Mouse (Mus musculus): ENCODE data around the gene Abhd4.
A peak's percentile ranks its signal among the peaks of the same experiment; 100 is the strongest.

Abhd4 gene

DNA sequence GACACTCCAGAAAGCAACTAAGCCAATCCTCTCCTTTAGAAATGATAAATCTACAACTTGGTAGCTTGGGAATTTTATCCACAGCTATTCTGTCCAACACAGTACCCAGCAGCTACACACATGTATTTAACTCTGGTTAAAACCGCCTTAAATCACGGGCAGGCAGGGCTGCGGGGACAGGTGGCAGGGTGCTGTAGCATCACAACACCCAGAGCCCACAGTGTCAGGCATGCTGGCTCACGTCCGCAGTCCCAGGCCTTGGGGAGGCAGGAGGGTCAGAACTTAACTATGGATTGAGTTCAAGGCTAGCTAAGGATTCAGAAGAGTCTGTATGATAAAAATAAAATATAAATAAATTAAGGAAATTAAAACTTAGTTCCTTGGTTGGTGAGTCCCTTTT, 17.1 kb upstream of the Abhd4 start:
- DNase-seq (ENCODE audit: low spot score in 2 of 2) = no peak

DNA sequence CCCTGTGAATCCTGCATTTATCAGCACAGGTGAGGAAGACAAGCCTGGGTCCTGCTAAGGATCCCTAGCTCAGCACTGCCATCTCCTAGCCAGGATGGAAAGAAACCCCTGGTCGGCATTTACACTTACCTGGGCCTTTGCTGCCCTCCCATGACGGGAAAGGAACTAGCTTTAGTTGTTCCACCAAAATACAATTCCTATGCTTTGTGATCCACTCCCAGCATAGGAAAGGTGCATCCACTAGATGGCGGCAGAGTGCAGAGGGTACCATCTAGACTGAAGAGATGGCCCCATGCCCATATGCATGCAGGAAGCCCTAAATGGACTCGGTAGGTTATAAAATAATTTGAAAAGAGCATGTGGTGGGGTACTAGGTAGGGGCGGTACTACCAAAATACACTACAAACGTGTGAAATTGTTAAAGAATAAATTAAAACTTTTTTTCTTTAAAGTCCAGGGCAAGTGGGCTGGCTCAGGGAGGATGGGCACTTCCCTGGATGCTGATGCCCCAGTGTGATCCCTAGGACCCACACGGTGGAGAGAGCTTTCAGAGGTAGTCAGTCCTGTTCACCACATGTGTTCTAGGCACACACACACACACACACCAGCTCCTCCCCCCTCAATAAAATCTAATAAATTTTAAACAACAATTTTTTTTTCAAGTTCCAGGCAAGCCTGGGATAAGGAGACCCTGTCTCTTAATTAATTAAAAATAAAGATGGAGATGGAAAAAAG, 14.8 kb upstream of the Abhd4 start:
- peak; percentile 83 to 93 for DNase-seq (ENCODE audit: low spot score in 2 of 2)

DNA sequence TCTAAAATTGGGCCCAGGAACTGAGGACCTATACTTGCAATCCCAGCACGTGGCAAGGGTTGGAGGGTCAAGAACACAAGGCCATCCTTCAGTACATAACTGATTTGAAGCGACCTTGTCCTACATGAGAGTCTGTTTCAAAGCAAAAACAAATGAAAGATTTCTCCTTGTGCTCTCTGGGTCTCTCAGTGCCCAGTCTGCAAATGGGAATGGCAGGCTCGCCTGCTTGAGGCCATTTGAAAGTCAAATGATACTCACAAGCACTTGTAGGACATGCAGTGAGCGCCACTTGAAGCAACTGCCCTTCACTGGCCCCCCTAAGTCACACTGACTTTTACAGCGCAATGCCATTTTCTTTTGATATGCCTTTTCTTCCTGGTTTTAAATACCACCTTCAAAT, 13.4 kb upstream of the Abhd4 start:
- no peak for DNase-seq (ENCODE audit: low spot score in 2 of 2)

DNA sequence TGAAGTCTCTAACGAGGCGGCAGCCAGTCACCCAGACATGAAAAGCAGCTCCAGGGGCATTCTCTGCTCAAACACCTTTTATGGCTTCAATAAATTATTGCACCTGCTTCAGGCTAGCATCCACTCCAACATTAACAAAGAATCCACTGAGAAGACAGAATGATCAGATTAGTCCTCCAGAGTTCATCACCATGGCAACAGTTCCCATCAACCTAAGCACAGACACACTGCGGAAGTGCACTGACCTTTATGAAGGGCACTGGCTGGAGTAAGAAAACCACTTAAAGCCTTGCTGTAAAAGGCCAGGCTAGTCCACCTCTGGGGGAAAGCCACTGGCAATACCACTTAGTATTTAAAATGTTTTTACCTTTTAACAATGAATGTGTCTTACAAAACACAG, 9.8 kb upstream of the Abhd4 start:
- DNase-seq (ENCODE audit: low spot score in 2 of 2) = no peak

DNA sequence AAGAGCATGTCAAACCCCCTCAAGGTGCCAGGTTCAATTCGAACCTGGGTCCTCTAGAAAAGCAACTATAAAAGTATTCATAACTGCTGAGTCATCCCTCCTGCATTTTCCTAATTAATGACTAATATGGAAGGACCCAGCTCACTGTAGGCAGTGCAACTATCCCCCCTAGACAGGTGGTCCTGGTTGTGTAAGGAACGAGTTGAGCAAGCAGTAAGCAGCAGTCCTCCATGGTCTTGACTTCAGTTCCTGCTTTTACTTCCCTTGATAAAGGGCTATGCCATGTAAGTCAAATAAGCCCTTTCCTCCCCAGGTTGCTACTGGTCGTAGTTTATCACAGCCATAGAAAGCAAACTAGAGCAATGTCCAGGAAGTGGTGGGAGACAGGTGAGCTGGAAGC, 7.8 kb upstream of the Abhd4 start:
- DNase-seq (ENCODE audit: low spot score in 2 of 2) = no peak

DNA sequence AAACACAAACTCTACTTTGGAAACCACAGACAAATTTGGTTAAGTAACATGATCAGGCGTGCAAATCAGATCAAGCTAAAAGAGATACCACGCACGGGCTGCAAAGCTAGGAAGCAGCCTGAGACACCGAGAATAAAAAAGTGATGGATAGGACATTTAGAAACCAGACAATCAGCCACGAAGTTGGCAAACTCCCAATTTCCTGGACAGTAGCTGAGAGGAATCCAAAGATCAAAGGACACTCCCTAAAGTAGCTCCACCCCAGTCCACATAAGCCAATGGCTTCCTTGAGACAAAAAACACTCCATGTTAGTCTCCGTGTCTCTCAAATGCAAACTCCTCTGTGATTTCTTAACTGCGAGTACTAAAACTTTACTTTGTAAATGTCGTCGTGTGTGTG, 4.7 kb upstream of the Abhd4 start:
- DNase-seq (ENCODE audit: low spot score in 2 of 2) = no peak

DNA sequence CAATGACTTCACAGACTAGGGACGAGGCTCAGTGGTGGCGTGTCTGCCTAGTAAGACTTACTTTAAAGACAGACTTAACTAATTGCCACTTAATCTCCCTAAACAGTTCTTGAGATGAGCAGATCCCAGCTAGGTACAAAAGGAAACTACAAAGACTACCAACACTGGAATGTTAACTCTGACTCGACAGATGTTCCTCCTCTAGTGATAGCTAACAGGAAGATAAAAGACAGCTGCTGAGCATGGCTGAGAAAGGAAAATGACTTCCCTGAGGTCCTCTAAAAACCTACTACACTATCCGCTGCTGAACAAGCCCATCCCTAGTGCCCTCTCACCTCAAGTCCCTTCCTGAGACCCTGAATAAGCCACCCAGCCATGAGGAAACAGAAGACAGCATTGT, 3.9 kb upstream of the Abhd4 start:
- no peak for DNase-seq (ENCODE audit: low spot score in 2 of 2)

DNA sequence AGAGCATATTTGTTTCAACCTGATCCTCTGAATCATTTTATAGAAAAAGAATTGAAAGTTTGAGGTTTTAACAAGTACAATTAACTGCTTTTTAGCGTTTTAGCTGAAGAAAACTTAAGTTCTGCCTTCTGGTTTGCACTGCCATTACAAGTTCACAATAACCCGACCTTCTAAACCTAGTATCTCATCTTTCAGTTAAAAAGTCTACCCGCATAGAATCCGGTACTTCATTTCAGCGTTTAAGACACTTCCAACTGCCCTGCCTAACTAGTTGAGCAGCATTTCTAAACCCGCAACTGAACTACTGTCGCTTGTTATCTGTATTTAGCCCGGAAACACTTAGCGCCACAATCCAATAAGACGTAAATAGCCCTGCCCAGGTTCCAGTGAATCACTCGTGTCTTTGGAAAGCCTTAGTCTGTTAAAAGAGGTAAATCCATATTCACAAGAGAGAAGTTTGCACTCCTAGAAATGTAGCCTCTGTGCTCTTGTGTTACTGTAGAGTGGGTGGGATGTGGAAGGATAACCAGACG, 748 bp downstream of the Abhd4 start:
- no peak for DNase-seq (ENCODE audit: low spot score in 2 of 2)

DNA sequence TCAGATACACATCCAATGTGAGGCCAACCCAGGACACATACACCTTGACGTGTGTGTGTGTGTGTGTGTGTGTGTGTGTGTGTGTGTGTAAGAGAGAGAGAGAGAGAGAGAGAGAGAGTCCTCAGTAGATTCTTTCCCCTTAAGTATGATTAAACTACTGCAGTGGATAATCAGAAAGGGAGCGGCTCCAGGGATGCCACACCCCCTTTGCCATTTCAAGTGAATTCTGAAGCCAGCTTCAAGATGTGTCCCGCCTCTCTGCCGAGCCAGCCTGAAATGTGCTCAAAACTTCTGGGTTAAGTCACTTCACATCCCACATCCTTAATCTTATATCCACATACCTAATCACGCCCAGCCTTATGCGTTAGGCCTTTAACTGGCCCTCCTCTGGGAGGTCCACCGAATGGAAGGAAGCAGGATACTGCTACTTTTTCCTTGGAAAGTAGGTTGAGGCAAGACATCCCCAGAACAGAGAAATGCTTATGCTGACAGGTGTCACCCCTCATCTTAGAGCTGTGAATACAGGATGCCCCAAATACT, 4.2 kb downstream of the Abhd4 start:
- no peak for DNase-seq (ENCODE audit: low spot score in 2 of 2)

DNA sequence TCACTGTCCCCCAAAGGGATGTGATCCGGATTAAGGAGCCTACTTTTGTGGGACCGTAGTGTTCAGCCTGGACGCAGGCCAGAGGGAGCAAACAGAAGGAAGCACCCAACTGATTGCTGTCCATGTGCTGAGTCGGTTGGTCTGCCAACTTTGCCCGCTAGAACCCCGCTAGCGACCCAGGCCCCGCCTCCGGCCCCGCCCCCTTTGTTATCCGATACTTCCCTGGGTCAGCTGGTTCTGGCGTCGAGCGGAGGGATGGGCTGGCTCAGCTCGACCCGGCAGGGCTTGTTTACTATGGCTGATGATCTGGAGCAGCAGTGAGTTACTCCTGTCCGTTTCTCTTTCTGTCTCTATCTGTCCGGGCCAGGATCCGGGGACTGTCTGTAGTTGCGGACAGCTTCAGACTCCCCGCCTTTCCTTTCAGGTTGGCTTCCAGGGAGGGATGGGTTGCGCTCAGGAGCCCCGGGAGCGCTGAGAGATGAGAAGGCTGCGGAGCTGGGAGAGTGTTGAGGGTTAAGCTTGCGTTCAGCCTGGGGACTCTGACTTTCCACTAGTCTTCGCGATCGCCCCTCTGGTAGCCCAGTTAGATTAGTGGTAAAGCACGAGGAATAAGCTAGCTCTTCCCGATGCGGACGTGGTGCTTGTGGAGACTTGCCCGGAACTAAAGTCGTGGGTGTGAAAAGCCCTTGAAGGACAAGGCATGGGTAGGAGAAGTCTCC, 5.2 kb downstream of the Abhd4 start:
- peak; percentile 93 to 96 for DNase-seq (ENCODE audit: low spot score in 2 of 2)

DNA sequence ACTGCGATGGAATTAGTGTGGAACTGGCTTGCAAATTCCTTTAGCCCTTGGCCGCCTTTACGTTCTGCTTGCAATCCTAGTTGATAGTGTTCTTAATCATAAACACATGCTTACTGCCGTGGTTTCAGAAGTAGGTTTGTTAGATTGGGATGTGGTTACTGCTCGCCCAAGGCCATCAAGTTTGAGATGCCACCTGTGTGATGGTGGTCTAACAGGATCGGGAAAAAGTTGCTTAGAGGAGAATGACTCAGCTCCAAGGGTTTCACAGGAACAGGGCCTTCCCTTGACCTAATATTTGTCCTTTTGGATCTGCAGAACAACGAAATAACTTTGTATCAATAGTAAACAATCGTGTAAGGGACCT, 5.7 kb downstream of the Abhd4 start:
- DNase-seq (ENCODE audit: low spot score in 2 of 2) = no peak

DNA sequence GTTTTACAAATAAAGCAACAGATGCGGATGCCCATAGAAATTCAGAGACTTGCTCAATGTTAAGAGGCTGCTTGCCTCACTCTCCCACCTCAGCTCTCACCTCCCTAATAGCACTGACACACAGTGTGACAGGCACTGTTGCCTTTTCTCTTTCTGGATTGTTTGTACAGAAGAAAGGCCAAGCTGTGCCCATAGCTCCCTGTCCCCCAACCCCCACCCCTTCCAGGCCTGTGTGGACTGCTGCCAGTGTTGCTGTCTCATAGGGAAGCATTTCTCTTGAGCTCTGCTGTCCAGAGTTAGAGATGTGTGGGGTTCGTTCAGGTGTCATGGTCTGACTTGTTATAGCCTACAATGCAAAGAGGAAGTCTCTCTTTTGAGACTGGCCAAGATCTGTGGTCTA, 6.2 kb downstream of the Abhd4 start:
- DNase-seq (ENCODE audit: low spot score in 2 of 2) = peak in 1 of 2 experiments; percentile 20

DNA sequence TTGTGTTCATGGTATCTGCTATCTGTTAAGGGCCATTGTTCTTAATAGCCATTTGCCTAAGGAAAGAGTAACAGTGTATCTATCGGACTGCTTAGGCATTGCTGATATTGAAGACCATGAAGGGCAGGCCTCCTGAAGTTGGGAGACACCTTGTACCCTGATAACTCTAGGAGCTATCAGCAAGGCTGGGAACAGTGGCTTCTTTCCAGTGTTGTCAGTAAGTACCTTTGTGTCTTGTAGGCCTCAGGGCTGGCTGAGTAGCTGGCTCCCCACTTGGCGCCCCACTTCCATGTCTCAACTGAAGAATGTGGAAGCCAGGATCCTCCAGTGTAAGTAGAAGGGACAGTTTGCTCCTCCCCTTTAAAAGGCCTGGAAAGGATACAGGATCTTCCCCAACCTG, 7.4 kb downstream of the Abhd4 start:
- no peak for DNase-seq (ENCODE audit: low spot score in 2 of 2)

DNA sequence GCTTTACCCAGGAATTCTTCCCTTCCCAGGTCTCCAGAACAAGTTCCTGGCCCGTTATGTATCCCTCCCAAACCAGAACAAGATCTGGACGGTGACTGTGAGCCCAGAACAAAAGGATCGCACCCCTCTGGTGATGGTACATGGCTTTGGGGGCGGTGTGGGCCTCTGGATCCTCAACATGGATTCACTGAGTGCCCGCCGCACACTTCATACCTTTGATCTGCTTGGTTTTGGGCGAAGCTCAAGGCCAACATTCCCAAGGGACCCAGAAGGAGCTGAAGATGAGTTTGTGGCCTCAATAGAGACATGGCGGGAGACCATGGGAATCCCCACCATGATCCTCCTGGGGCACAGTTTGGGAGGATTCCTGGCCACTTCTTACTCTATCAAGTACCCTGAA, 8.6 kb downstream of the Abhd4 start:
- DNase-seq (ENCODE audit: low spot score in 2 of 2) = no peak

DNA sequence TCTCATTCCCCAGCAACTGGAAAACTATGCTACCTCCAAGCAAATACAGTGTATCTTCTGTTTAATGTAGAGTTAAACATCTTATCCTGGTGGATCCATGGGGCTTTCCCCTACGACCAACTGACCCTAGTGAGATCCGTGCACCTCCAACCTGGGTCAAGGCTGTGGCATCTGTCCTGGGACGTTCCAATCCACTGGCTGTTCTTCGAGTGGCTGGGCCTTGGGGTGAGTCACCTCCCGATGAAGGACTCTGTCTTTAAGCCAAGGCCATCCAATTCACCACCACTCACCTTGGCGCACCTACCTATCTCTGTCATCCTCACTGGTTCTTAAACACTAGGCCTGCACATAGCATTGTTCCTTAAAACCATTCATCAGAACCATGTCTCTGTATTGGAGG, 9.1 kb downstream of the Abhd4 start:
- DNase-seq (ENCODE audit: low spot score in 2 of 2) = no peak

DNA sequence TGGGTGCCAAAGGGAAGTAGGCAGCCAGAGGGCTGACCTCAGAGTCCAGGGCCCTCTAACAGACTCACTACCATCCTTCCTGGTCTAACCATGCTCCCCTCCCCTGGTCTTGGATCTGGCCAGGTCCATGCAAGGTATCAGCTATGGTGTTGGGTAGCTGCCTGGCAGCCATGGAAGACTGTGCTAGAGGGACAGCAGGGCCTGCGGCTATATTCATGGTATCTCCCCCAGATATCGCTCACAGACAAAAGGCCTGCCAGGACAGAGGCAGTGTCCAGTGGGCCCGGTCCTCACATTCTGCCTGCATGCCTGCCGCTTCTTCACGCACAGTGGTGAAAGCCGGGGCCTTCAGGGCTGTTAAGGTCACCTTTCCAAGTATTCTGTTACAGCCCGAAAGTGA, 10.2 kb downstream of the Abhd4 start:
- no peak for DNase-seq (ENCODE audit: low spot score in 2 of 2)

DNA sequence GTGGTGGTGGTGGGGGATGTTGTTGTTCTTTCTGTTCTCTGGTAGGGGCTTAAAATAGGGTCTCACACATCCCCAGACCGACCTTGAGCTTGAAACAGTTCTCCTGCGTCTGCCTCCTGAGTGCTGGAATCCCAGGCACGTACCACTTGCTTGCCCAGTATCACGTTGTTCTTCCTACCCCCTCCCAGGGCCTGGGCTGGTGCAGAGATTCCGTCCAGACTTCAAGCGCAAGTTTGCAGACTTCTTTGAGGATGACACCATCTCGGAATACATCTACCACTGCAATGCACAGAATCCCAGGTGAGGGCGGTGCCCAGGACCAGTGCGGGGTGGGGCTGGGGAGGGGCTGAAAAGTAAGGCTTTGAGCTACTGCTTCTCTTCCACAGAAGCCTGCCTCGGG, 11.1 kb downstream of the Abhd4 start:
- DNase-seq (ENCODE audit: low spot score in 2 of 2) = no peak

DNA sequence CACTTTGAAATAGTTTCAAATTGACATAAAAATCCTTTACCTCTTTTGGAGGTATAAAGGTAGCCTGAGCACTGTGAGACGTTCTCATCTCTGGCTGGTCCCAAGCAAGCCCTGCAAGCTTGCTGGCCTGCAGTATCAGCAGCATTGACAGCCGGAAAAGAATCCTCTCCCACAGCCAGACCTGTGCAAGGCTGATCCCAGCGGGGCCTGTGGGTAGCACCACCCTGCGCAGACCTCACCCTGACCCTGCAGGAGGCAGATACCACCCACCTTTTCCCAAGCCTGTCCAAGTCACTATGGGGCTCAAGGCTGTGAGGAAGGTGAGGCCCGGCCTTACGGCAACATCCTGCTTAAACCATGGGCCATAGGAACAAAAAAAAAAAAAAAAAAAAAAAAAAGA, 12.0 kb downstream of the Abhd4 start:
- no peak for DNase-seq (ENCODE audit: low spot score in 2 of 2)

DNA sequence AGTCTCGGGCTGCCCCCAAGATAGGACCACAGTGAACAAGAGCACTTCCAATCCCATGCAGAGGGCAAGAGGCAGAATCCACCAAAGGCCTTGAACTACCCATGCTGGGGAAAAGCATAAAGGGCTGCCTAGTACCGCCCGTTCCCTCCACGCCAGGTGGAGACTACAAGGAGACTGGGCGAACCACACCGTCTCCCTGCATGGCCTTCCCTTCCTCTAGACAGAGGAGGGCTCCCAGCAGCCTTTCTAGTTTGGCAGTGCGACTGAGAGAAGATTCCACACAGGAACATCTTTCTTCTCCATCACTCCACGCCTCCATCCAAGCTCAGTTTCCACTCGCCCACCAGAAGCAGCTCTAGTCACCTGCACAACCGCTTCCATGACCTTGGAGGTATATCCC, 14.0 kb downstream of the Abhd4 start:
- DNase-seq (ENCODE audit: low spot score in 2 of 2) = no peak

DNA sequence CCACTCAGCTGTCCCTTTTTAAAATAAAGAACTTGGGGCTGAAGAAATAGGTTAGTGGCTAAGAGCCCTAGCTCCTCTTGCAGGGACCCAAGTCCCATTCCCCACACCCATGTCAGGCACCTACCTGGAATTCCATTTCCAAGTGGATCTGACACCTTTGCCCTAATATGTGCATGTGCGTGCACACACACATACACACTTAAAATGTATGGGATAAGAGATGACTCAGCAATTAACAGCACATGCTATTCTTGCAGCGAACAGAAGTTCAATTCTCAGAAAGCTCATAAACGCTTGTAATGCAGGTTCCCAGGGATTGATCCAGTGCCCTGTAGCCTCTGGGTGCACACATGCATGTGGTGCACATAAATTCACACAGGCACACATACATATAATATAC, 15.6 kb downstream of the Abhd4 start:
- DNase-seq (ENCODE audit: low spot score in 2 of 2) = no peak

DNA sequence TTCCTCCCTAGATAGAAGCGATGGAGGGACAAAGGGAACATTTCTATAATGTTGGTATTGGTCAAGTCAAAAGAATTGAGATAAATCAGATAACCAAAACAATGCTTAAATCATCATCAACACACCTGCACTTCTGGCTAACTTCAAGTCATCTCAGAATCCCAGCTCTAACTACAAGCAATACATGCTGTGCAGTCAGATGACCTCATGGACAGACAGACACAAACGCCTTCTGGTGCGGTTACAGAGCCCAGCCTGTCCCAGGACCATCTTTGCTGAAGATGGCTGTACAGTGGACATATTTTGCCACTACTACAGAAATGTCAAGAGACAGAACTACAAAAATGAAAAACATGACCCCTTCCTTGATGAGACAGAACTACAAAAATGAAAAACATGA, 16.4 kb downstream of the Abhd4 start:
- DNase-seq (ENCODE audit: low spot score in 2 of 2) = no peak

DNA sequence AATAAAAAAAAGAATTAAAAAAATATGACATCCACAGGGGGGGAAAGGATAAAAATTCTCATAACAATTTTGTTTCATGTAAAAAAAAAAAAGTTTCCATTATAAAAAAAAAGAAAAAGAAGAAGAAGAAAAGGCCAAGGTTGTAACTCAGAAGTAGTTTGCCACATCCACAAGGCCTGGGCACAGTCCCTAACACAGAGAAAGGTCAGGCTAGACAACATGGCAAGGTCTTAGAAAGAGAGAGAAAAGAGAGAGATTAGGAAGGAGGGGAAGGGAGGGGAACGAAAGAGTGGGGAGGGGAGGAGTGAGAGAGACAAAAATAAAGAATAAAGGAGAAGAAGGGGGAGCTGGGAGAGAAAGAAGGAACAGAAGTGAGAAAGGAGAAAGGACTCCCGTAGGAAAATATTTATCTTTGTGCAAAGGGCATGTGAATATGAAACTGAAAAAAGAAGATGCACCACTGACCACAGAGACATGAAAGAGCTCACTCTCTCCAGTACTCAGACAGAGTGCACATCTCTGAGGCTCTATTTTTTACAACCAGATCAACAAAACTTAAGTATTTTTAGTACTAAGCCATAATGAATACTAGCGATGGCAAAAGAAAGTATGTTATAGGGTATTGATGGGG, 18.1 kb downstream of the Abhd4 start:
- DNase-seq (ENCODE audit: low spot score in 2 of 2) = no peak

DNA sequence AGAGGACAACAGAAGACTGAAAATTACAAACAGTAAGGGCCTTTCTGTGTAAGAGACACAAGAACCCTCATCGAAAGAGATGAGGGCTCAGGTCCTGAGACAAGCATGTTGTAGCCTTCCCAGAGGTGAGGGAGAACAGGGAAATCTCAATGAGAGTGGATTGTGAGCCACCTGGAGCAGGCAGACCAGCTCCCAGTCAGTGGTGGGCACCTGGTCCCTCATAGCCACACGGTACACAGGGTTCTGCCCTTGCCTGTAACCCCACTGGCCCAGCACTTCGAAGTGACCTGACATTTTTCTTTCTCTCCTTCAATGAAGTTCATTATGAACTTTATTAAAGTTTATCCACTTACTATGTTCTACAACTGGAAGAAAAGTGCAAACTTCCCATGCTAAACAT, 18.7 kb downstream of the Abhd4 start:
- DNase-seq (ENCODE audit: low spot score in 2 of 2) = no peak

Measured in spleen, postnatal 10 days (tissue).